Mouse (Mus musculus) Patski (cell line): Measurements from ENCODE around the gene Pcsk2. TPM values are rescaled to one million over a fixed set of nuclear protein-coding genes. Genes with fewer than 3 reads are reported as not detected.

Experiments
- ATAC-seq: fragments of 100-300 bp; one replicate; pipeline ENCODE4 v1.8.0; 2021
- CTCF ChIA-PET: fragments of 350-600 bp; sonication (Branson Sonifier 250); formaldehyde crosslinking; loops from one replicate; lab custom pipeline; 2022; ENCODE audit warnings: inconsistent platforms; lab: Charles Lee
- POLR2A ChIA-PET: fragments of 350-600 bp; sonication (Branson Sonifier 250); formaldehyde crosslinking; loops from one replicate; lab custom pipeline; 2022; ENCODE audit warnings: antibody characterized with exemption, inconsistent platforms; lab: Charles Lee
- DNase-seq: peaks from one replicate; pipeline ENCODE4 v3.0.0-alpha.2; 2011; ENCODE audit warnings: low read depth, low spot score
- H3K27me3 ChIP-seq: fragments of 371-371 bp; one replicate; pipeline ENCODE4 v1.5.1; 2021
- CTCF ChIP-seq: fragments of 100-300 bp; IDR thresholded peaks from one replicate; pipeline ENCODE4 v1.5.1; 2021
- in situ Hi-C: fragments of 300-500 bp; cut with MboI; formaldehyde crosslinking; loops from 3 replicates; pipeline ENCODE4 v1.11.1; 2018; ENCODE audit warnings: low pct_unique_long_range_greater_than_20kb, mixed read lengths
- polyA plus RNA-seq: library from polyadenylated mRNA; unstranded; gene quantifications from one replicate; pipeline ENCODE4 v1.2.3, GENCODE M21; 2021

The Pcsk2 gene
- polyA plus RNA-seq, 1 experiment from 2014 or later = not detected

- TF ChIP-seq CTCF = no peak
- in situ Hi-C loops = no loop called here
- no peaks in the 10 kb centered on the region for H3K27me3 ChIP-seq
- no peak for DNase-seq
- CTCF ChIA-PET = no interaction called here
- POLR2A ChIA-PET = no interaction called here
- ATAC-seq = no peak
These were observed 157.0 kb downstream of the Pcsk2 start for GRCm38 (mm10) chr2:143702931-143703344.

- in situ Hi-C loops = no loop called here
- peaks cover under 1% of the 10 kb centered on the region for H3K27me3 ChIP-seq
- no peak for ATAC-seq
- no peak for TF ChIP-seq CTCF
- no peak for DNase-seq
- ChIA-PET CTCF (no interaction called here), POLR2A (interaction anchor here (0.7 kb wide), 1 partner anchor 172 kb away, joined by 3 read pairs; no protein-coding TSS in a partner anchor)
These were observed 162.2 kb downstream of the Pcsk2 start for GRCm38 (mm10) chr2:143708205-143708604.

GRCm38 (mm10) chr2:143709249-143709648 lies 163.3 kb downstream of the Pcsk2 start:
- no peak for ATAC-seq
- in situ Hi-C loops = no loop called here
- no peak for TF ChIP-seq CTCF
- ChIA-PET POLR2A (no interaction called here), CTCF (no interaction called here)
- DNase-seq = no peak
- peaks cover 7% of the 10 kb centered on the region for H3K27me3 ChIP-seq

GRCm38 (mm10) chr2:143709979-143710378 lies 164.0 kb downstream of the Pcsk2 start:
- POLR2A ChIA-PET = no interaction called here
- DNase-seq = no peak
- in situ Hi-C loops = no loop called here
- no peak for ATAC-seq
- peaks cover 7% of the 10 kb centered on the region for H3K27me3 ChIP-seq
- CTCF ChIA-PET = interaction anchor here (0.6 kb wide), 1 partner anchor 11 kb away, joined by 3 read pairs; no protein-coding TSS in a partner anchor
- no peak for TF ChIP-seq CTCF

- no peak for DNase-seq
- TF ChIP-seq CTCF = no peak
- ATAC-seq = no peak
- in situ Hi-C loops = no loop called here
- ChIA-PET POLR2A (no interaction called here), CTCF (interaction anchor here (0.9 kb wide), 1 partner anchor 9 kb away, joined by 3 read pairs; no protein-coding TSS in a partner anchor)
- H3K27me3 ChIP-seq = peaks cover 10% of the 10 kb centered on the region
These were observed 165.9 kb downstream of the Pcsk2 start for GRCm38 (mm10) chr2:143711886-143712285.

GRCm38 (mm10) chr2:143712901-143713300 lies 166.9 kb downstream of the Pcsk2 start:
- no peak for DNase-seq
- in situ Hi-C loops = no loop called here
- no peak for TF ChIP-seq CTCF
- H3K27me3 ChIP-seq = peaks cover 10% of the 10 kb centered on the region
- ATAC-seq = no peak
- POLR2A ChIA-PET = interaction anchor here (0.8 kb wide), 1 partner anchor 19 kb away, joined by 3 read pairs; no protein-coding TSS in a partner anchor
- CTCF ChIA-PET = interaction anchor here (1.1 kb wide), 1 partner anchor 10 kb away, joined by 3 read pairs; no protein-coding TSS in a partner anchor

- in situ Hi-C loops = no loop called here
- H3K27me3 ChIP-seq = peaks cover 10% of the 10 kb centered on the region
- no peak for TF ChIP-seq CTCF
- ATAC-seq = no peak
- POLR2A ChIA-PET = no interaction called here
- CTCF ChIA-PET = interaction anchor here (1.1 kb wide), 1 partner anchor 9 kb away, joined by 3 read pairs; no protein-coding TSS in a partner anchor
- no peak for DNase-seq
These were observed 167.9 kb downstream of the Pcsk2 start for GRCm38 (mm10) chr2:143713902-143714301.

GRCm38 (mm10) chr2:143715110-143715509 lies 169.2 kb downstream of the Pcsk2 start:
- no peak for DNase-seq
- no peak for ATAC-seq
- TF ChIP-seq CTCF = no peak
- peaks cover 10% of the 10 kb centered on the region for H3K27me3 ChIP-seq
- CTCF ChIA-PET = no interaction called here
- in situ Hi-C loops = no loop called here
- POLR2A ChIA-PET = no interaction called here

GRCm38 (mm10) chr2:143723231-143723630 lies 177.3 kb downstream of the Pcsk2 start:
- no peak for ATAC-seq
- DNase-seq = no peak
- in situ Hi-C loops = no loop called here
- ChIA-PET POLR2A (no interaction called here), CTCF (interaction anchor here (1.2 to 1.7 kb wide), 2 partner anchors 10 kb away, joined by 3 to 4 read pairs; no protein-coding TSS in a partner anchor)
- no peaks in the 10 kb centered on the region for H3K27me3 ChIP-seq
- TF ChIP-seq CTCF = peak; percentile 23

GRCm38 (mm10) chr2:143724101-143724500 lies 178.1 kb downstream of the Pcsk2 start:
- ChIA-PET POLR2A (no interaction called here), CTCF (interaction anchor here (1.7 kb wide), 1 partner anchor 9 kb away, joined by 4 read pairs; no protein-coding TSS in a partner anchor)
- DNase-seq (no peak), ATAC-seq (no peak)
- no peaks in the 10 kb centered on the region for H3K27me3 ChIP-seq
- no peak for TF ChIP-seq CTCF
- in situ Hi-C loops = no loop called here

GRCm38 (mm10) chr2:143724720-143725119 lies 178.8 kb downstream of the Pcsk2 start:
- no peak for ATAC-seq
- POLR2A ChIA-PET = no interaction called here

More at GRCm38 (mm10) chr2:143724720-143725119, 178.8 kb downstream of the Pcsk2 start:
- CTCF ChIA-PET = interaction anchor here (1.7 kb wide), 1 partner anchor 8 kb away, joined by 4 read pairs; no protein-coding TSS in a partner anchor
- in situ Hi-C loops = no loop called here
- no peak for TF ChIP-seq CTCF
- DNase-seq = no peak
- H3K27me3 ChIP-seq = no peaks in the 10 kb centered on the region
